Mouse (Mus musculus) left cerebral cortex, postnatal 25 days (tissue): Measurements from ENCODE around the gene Nmt2. TPM values are rescaled to one million over a fixed set of nuclear protein-coding genes. Genes with fewer than 3 reads are reported as not detected.

Experiments
- total RNA-seq, 2 experiments: library from RNA; stranded (reverse); gene quantifications; 2 replicates each; pipeline ENCODE4 v1.2.3; 2021

The Nmt2 gene
- total RNA-seq, 2 experiments from 2014 or later, result 90.4 to 95.3 TPM

Other genes starting within 250 kb of the Nmt2 start
- gene Fam171a1, start 170.0 kb upstream of the Nmt2 start, total RNA-seq, result 10 to 100 TPM; 71.0 to 74.3 TPM
- 10 to 100 TPM; 10.3 to 11.0 TPM for gene Rpp38, start 48.4 kb downstream of the Nmt2 start, total RNA-seq
- gene Acbd7, start 52.0 kb downstream of the Nmt2 start, total RNA-seq, result under 1 TPM in 1 of 2 experiments, not detected in 1; 0.94 TPM
- gene Olah, start 113.0 kb downstream of the Nmt2 start, total RNA-seq, result under 1 TPM in 1 of 2 experiments, not detected in 1; 0.18 TPM
- 1 to 10 TPM; 3.3 to 4.6 TPM for gene Meig1, start 138.4 kb downstream of the Nmt2 start, total RNA-seq
- gene Dclre1c, start 139.9 kb downstream of the Nmt2 start, total RNA-seq, result 10 to 100 TPM; 10.2 to 11.4 TPM
- 1 to 10 TPM; 3.5 to 4.4 TPM for gene Suv39h2, start 190.8 kb downstream of the Nmt2 start, total RNA-seq
- gene Gm45902, start 228.6 kb downstream of the Nmt2 start, total RNA-seq, result 1 to 10 TPM; 4.0 to 5.4 TPM
- 10 to 100 TPM; 42.8 to 46.9 TPM for gene Hspa14, start 228.6 kb downstream of the Nmt2 start, total RNA-seq
- gene Cdnf, start 228.8 kb downstream of the Nmt2 start, total RNA-seq, result 1 to 10 TPM in 1 of 2 experiments, under 1 TPM in 1; 0.85 to 1.1 TPM